Mouse (Mus musculus): ENCODE measurements around the gene Cgrrf1.

Gene Cgrrf1

GRCm38 (mm10) chr14:46897953-46898352 is 66.0 kb downstream of the Cgrrf1 start:
- no peak for DNase-seq

GRCm38 (mm10) chr14:46898626-46899025 is 66.7 kb downstream of the Cgrrf1 start:
- no peak for DNase-seq

GRCm38 (mm10) chr14:46902498-46903087 is 70.7 kb downstream of the Cgrrf1 start:
- no peak for DNase-seq
